Mouse (Mus musculus): ENCODE measurements around the gene Lsr. TPM values are rescaled to one million over a fixed set of nuclear protein-coding genes. Genes with fewer than 3 reads are reported as not detected.
"Not testable (repeated sequence)": the region's sequence is repeated elsewhere in the genome, so short reads cannot be mapped to it uniquely, and the experiment has no call there.

The Lsr gene
- polyA plus RNA-seq, 1 experiment, result 9.4 TPM

GRCm38 (mm10) chr7:30943909-30944635 lies 29.2 kb downstream of the Lsr start, which contains the start of gene Hamp:
Hamp (minus strand) TSS chr7:30944032.
- Histone ChIP-seq H3K27me3 (ENCODE audit: control insufficient read depth, insufficient read depth, low read length) (no peaks in the 10 kb centered on the region), H3K27ac (ENCODE audit: insufficient read depth, low read length) (no peak within 1 kb of the TSS), H3K4me3 (replicated peaks; ENCODE audit: insufficient read depth, low read depth, low read length) (no peak within 1 kb of the TSS), H3K4me1 (ENCODE audit: control insufficient read depth, insufficient read depth, low read length) (no peaks in the 10 kb centered on the region)
- no peak for TF ChIP-seq POLR2A (IDR thresholded peaks at IDR 0.05; ENCODE audit: borderline replicate concordance, insufficient read depth, low read length)
- TF ChIP-seq CTCF (IDR thresholded peaks at IDR 0.05; ENCODE audit: borderline replicate concordance, insufficient read depth, low read depth, low read length), result no peak
- no peak for DNase-seq
- 46% methylated on average over 9 of the region's 9 CpGs for WGBS

GRCm38 (mm10) chr7:30942365-30942764 lies 30.9 kb downstream of the Lsr start:
- not testable (repeated sequence) for H3K27ac ChIP-seq (ENCODE audit: insufficient read depth, low read length); H3K4me3 ChIP-seq (replicated peaks; ENCODE audit: insufficient read depth, low read depth, low read length); H3K27me3 ChIP-seq (ENCODE audit: control insufficient read depth, insufficient read depth, low read length); DNase-seq; H3K4me1 ChIP-seq (ENCODE audit: control insufficient read depth, insufficient read depth, low read length)
- WGBS, result 49% methylated on average over 3 of the region's 3 CpGs

- H3K4me3 ChIP-seq (replicated peaks; ENCODE audit: insufficient read depth, low read depth, low read length); DNase-seq; H3K4me1 ChIP-seq (ENCODE audit: control insufficient read depth, insufficient read depth, low read length); H3K27ac ChIP-seq (ENCODE audit: insufficient read depth, low read length); H3K27me3 ChIP-seq (ENCODE audit: control insufficient read depth, insufficient read depth, low read length): not testable (repeated sequence)
- 100% methylated on average over 1 of the region's 1 CpGs for WGBS
Observed at GRCm38 (mm10) chr7:30940070-30940469, 33.2 kb downstream of the Lsr start.

- H3K27ac ChIP-seq (ENCODE audit: insufficient read depth, low read length); DNase-seq; H3K4me3 ChIP-seq (replicated peaks; ENCODE audit: insufficient read depth, low read depth, low read length); H3K27me3 ChIP-seq (ENCODE audit: control insufficient read depth, insufficient read depth, low read length); H3K4me1 ChIP-seq (ENCODE audit: control insufficient read depth, insufficient read depth, low read length): not testable (repeated sequence)
- 52% methylated on average over 6 of the region's 6 CpGs for WGBS
Observed at GRCm38 (mm10) chr7:30935422-30936099, 37.7 kb downstream of the Lsr start.

- H3K4me3 ChIP-seq (replicated peaks; ENCODE audit: insufficient read depth, low read depth, low read length); H3K27me3 ChIP-seq (ENCODE audit: control insufficient read depth, insufficient read depth, low read length); H3K4me1 ChIP-seq (ENCODE audit: control insufficient read depth, insufficient read depth, low read length); DNase-seq; H3K27ac ChIP-seq (ENCODE audit: insufficient read depth, low read length): not testable (repeated sequence)
- WGBS, result 13% methylated on average over 2 of the region's 2 CpGs
Observed at GRCm38 (mm10) chr7:30924581-30924980, 48.7 kb downstream of the Lsr start, which contains the start of gene Hamp2. Hamp2 (minus strand) TSS chr7:30924681.

GRCm38 (mm10) chr7:30924071-30924470 lies 49.2 kb downstream of the Lsr start:
- no peak overlapping the region for H3K27ac ChIP-seq (ENCODE audit: insufficient read depth, low read length)
- TF ChIP-seq CTCF (IDR thresholded peaks at IDR 0.05; ENCODE audit: borderline replicate concordance, insufficient read depth, low read depth, low read length) (no peak), POLR2A (IDR thresholded peaks at IDR 0.05; ENCODE audit: borderline replicate concordance, insufficient read depth, low read length) (no peak)
- no peaks in the 10 kb centered on the region for H3K4me1 ChIP-seq (ENCODE audit: control insufficient read depth, insufficient read depth, low read length)
- DNase-seq, result no peak
- WGBS, result 38% methylated on average over 3 of the region's 3 CpGs
- no peaks in the 10 kb centered on the region for H3K27me3 ChIP-seq (ENCODE audit: control insufficient read depth, insufficient read depth, low read length)
- no peak overlapping the region for H3K4me3 ChIP-seq (replicated peaks; ENCODE audit: insufficient read depth, low read depth, low read length)

- not testable (repeated sequence) for H3K4me3 ChIP-seq (replicated peaks; ENCODE audit: insufficient read depth, low read depth, low read length); H3K27me3 ChIP-seq (ENCODE audit: control insufficient read depth, insufficient read depth, low read length); H3K4me1 ChIP-seq (ENCODE audit: control insufficient read depth, insufficient read depth, low read length); DNase-seq; H3K27ac ChIP-seq (ENCODE audit: insufficient read depth, low read length)
- 39% methylated on average over 3 of the region's 3 CpGs for WGBS
Observed at GRCm38 (mm10) chr7:30922490-30922889, 50.8 kb downstream of the Lsr start.

GRCm38 (mm10) chr7:30920217-30920616 lies 53.0 kb downstream of the Lsr start:
- no peak for DNase-seq
- no peaks in the 10 kb centered on the region for H3K27me3 ChIP-seq (ENCODE audit: control insufficient read depth, insufficient read depth, low read length)
- no peak overlapping the region for H3K4me3 ChIP-seq (replicated peaks; ENCODE audit: insufficient read depth, low read depth, low read length)
- H3K27ac ChIP-seq (ENCODE audit: insufficient read depth, low read length), result no peak overlapping the region
- H3K4me1 ChIP-seq (ENCODE audit: control insufficient read depth, insufficient read depth, low read length), result no peaks in the 10 kb centered on the region
- TF ChIP-seq CTCF (IDR thresholded peaks at IDR 0.05; ENCODE audit: borderline replicate concordance, insufficient read depth, low read depth, low read length) (no peak), POLR2A (IDR thresholded peaks at IDR 0.05; ENCODE audit: borderline replicate concordance, insufficient read depth, low read length) (no peak)
- 74% methylated on average over 3 of the region's 3 CpGs for WGBS

Measured in cerebellum, adult 2 months (tissue).